In the genomic region with DNA sequence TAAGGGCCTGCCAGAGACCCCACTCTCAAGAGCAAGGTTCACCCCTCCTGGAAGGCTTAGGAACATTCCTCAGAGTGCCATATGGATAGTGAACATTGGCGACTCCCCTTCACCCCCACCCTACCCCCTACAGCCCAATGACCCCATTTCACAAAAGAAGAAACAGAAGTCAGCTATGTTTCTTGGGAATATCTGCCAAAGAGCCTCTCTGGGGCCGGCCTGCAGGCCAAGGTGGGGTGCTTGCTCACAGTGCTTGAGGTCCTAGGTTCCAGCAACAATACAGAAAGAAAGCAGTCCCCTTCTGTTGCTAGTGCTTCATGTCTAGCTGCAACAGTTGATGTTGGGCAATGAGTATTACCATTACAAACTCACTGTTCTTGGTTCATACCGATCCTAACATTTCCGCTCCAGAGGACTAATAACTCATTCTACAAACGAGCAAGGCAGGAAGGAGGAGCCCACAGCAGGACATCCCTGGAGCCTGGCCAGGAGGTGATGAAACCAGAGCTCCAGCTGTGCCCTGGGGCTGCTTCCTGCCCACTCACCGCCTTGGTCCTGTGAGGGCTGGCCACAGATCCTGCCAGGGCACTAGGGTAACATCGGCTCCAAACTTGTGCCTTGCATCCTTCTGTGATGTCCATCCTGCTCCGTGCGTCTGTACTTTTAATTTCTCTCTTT, we compare ENCODE assay signal across 8 mouse cellular contexts. TPM values are rescaled to one million over a fixed set of nuclear protein-coding genes. Genes with fewer than 3 reads are reported as not detected.
A peak's percentile ranks its signal among the peaks of the same experiment; 100 is the strongest.
DNase-seq lines count a peak whose midpoint lies in the region; TF ChIP-seq lines count a peak whose summit lies in the region.

No protein-coding gene starts in this region.

- H3K79me2 ChIP-seq in liver, adult 2 months (ENCODE audit: control insufficient read depth, insufficient read depth, low read length) = peaks cover 18% of the 10 kb centered on the region; the same call in 1 of the 2 replicates

- H3K27ac ChIP-seq in liver, adult 2 months (replicated peaks; ENCODE audit: insufficient read depth, low read depth, low read length) = no peak overlapping the region
- H3K27ac ChIP-seq in hindbrain, embryonic 10.5 days = no peak overlapping the region

- no peak for TF ChIP-seq POLR2A in liver, adult 2 months (IDR thresholded peaks at IDR 0.05; ENCODE audit: extremely low read depth, insufficient read depth, low read length)

- no peak for TF ChIP-seq CTCF in liver, adult 2 months (IDR thresholded peaks at IDR 0.05; ENCODE audit: low read depth, low read length)

- H3K9me3 ChIP-seq in hindbrain, embryonic 10.5 days = no peaks in the 10 kb centered on the region

- intact Hi-C loops in left cerebral cortex, postnatal 14 days (cut with DNase I) = no loop called here

- no peak overlapping the region for H3K9ac ChIP-seq in liver, adult 2 months (ENCODE audit: low read depth, low read length)

- H3K27me3 ChIP-seq in liver, adult 2 months (ENCODE audit: control insufficient read depth, insufficient read depth, low read length) = no peaks in the 10 kb centered on the region
- peaks cover 11% of the 10 kb centered on the region; the same call in 1 of the 2 replicates for H3K27me3 ChIP-seq in hindbrain, embryonic 10.5 days (ENCODE audit: insufficient read depth, poor library complexity, severe bottlenecking)

- H3K36me3 ChIP-seq in liver, adult 2 months (ENCODE audit: control insufficient read depth, insufficient read depth, low read length) = no peaks in the 10 kb centered on the region
- peaks cover 43% of the 10 kb centered on the region for H3K36me3 ChIP-seq in hindbrain, embryonic 10.5 days

- peak; percentile 56 for DNase-seq in liver, adult 2 months (ENCODE audit: extremely low read depth, low read depth, low spot score)
- DNase-seq in liver = no peak
- peak; percentile 95 for DNase-seq in adrenal gland, postnatal 10 days
- peak; percentile 63 to 64 for DNase-seq in gastrocnemius, adult 8-10 months (ENCODE audit: low spot score in 2 of 2)
- peak; percentile 83 for DNase-seq in lung, postnatal 14 days
- DNase-seq in layer of hippocampus, adult 18-20 months (ENCODE audit: low spot score in 2 of 2) = no peak
- no peak for DNase-seq in left cerebral cortex, postnatal 14 days (ENCODE audit: low spot score in 2 of 2)
- DNase-seq in hindbrain, embryonic 10.5 days (ENCODE audit: low spot score) = no peak

- 34% methylated on average over 9 of the region's 9 CpGs for WGBS in liver, adult 2 months
- 74% methylated on average over 9 of the region's 9 CpGs for WGBS in hindbrain, embryonic 10.5 days

- no peak overlapping the region for H3K4me3 ChIP-seq in liver, adult 2 months (ENCODE audit: insufficient read depth, low read depth, low read length)
- no peak overlapping the region for H3K4me3 ChIP-seq in hindbrain, embryonic 10.5 days

- peaks cover 8% of the 10 kb centered on the region for H3K4me1 ChIP-seq in liver, adult 2 months (ENCODE audit: control insufficient read depth, insufficient read depth, low read length)
- peaks cover 47% of the 10 kb centered on the region for H3K4me1 ChIP-seq in hindbrain, embryonic 10.5 days (replicated peaks)

RNA-seq across cellular contexts. Expression of a gene that starts 3.6 kb away (rescaled TPM):
- 1.9 and 2.1 TPM in 2 replicates for total RNA-seq in liver, adult 2 months (2014; rRNA removed)
- 5.2 and 5.4 TPM in 2 replicates for polyA plus RNA-seq in liver, adult 2 months (2012; rRNA removed)
- total RNA-seq in adrenal gland, postnatal 10 days (2021) = 1 to 10 TPM; 8.4 to 9.0 TPM
- 10 to 100 TPM in 1 of 4 experiments, 1 to 10 TPM in 3; 8.5 to 10.5 (median 8.9) TPM for total RNA-seq in gastrocnemius, adult 8-10 months (2022)
- 10 to 100 TPM; 22.6 to 24.4 TPM for total RNA-seq in layer of hippocampus, adult 18-20 months (2021)
- total RNA-seq in left cerebral cortex, postnatal 14 days (2021) = 10 to 100 TPM; 14.7 to 15.8 TPM
- polyA plus RNA-seq in hindbrain, embryonic 10.5 days (2016; fragmentation: Nextera tagmentation; extraction: Ambion mirVana) = 12.9 and 14.8 TPM in 2 replicates

RNA-seq across cellular contexts. Expression of a gene that starts 3.7 kb away (rescaled TPM):
- total RNA-seq in liver, adult 2 months (2014; rRNA removed) = 626 and 693 TPM in 2 replicates
- polyA plus RNA-seq in liver, adult 2 months (2012; rRNA removed) = 602 and 616 TPM in 2 replicates
- total RNA-seq in adrenal gland, postnatal 10 days (2021) = 100 to 1,000 TPM in 1 of 2 experiments, 10 to 100 TPM in 1; 49.1 to 181 TPM
- 1 to 10 TPM; 4.0 to 7.5 (median 5.8) TPM for total RNA-seq in gastrocnemius, adult 8-10 months (2022)
- 10 to 100 TPM; 10.4 to 10.5 TPM for total RNA-seq in layer of hippocampus, adult 18-20 months (2021)
- total RNA-seq in left cerebral cortex, postnatal 14 days (2021) = 1 to 10 TPM; 7.3 to 8.3 TPM
- 10.3 and 14.2 TPM in 2 replicates for polyA plus RNA-seq in hindbrain, embryonic 10.5 days (2016; fragmentation: Nextera tagmentation; extraction: Ambion mirVana)

RNA-seq across cellular contexts. Expression of a gene that starts 39.3 kb away (rescaled TPM):
- total RNA-seq in liver, adult 2 months (2014; rRNA removed) = 19.6 and 24.8 TPM in 2 replicates
- polyA plus RNA-seq in liver, adult 2 months (2012; rRNA removed) = 10.3 and 11.6 TPM in 2 replicates
- 10 to 100 TPM; 59.8 to 66.4 TPM for total RNA-seq in adrenal gland, postnatal 10 days (2021)
- 10 to 100 TPM; 26.6 to 33.0 (median 29.6) TPM for total RNA-seq in gastrocnemius, adult 8-10 months (2022)
- 10 to 100 TPM; 54.7 to 55.3 TPM for total RNA-seq in layer of hippocampus, adult 18-20 months (2021)
- 10 to 100 TPM; 46.3 to 47.9 TPM for total RNA-seq in left cerebral cortex, postnatal 14 days (2021)
- 15.0 and 18.6 TPM in 2 replicates for polyA plus RNA-seq in hindbrain, embryonic 10.5 days (2016; fragmentation: Nextera tagmentation; extraction: Ambion mirVana)

Comparison
In these comparisons a context has a peak if more than half of its experiments do, and no peak if none do; other contexts are left out.
1. DNase-seq: peak in liver, adult 2 months (single experiment), adrenal gland, postnatal 10 days (single experiment), gastrocnemius, adult 8-10 months (2 of 2) and lung, postnatal 14 days (single experiment); none in liver (single experiment), layer of hippocampus, adult 18-20 months (0 of 2), left cerebral cortex, postnatal 14 days (0 of 2) and hindbrain, embryonic 10.5 days (single experiment).
2. RNA of a gene that starts 3.7 kb away (total RNA-seq): 626 to 693 TPM in liver, adult 2 months and 49.1 to 181 TPM in adrenal gland, postnatal 10 days; 10.4 to 10.5 TPM in layer of hippocampus, adult 18-20 months, 7.3 to 8.3 TPM in left cerebral cortex, postnatal 14 days and 4.0 to 7.5 TPM in gastrocnemius, adult 8-10 months; every median in the first group is over 4 times any median in the second.